Mouse (Mus musculus) liver, adult 2 months (tissue): Measurements from ENCODE around the gene Fasn. TPM values are rescaled to one million over a fixed set of nuclear protein-coding genes. Genes with fewer than 3 reads are reported as not detected.
A peak's percentile ranks its signal among the peaks of the same experiment; 100 is the strongest.
"Not testable (repeated sequence)": the region's sequence is repeated elsewhere in the genome, so short reads cannot be mapped to it uniquely, and the experiment has no call there.

ENCODE experiments used
- DNase-seq: peaks from one replicate; pipeline ENCODE4 v3.0.0-alpha.2; 2011; ENCODE audit warnings: low read depth, low spot score; ENCODE audit errors: extremely low read depth
- H3K27ac ChIP-seq: fragments of 200-500 bp; replicated peaks from 2 replicates; pipeline ENCODE4 v1.5.1; 2012; ENCODE audit warnings: low read depth, mild to moderate bottlenecking, control low read depth, inconsistent platforms, low read length; ENCODE audit not compliant: insufficient read depth
- H3K27me3 ChIP-seq: fragments of 200-500 bp; 2 replicates; pipeline ENCODE4 v1.6.1; 2012; ENCODE audit warnings: mild to moderate bottlenecking, moderate library complexity, low read length, inconsistent platforms; ENCODE audit not compliant: control insufficient read depth, insufficient read depth
- H3K36me3 ChIP-seq: fragments of 200-500 bp; 2 replicates; pipeline ENCODE4 v1.6.1; 2012; ENCODE audit warnings: low read length, inconsistent platforms; ENCODE audit not compliant: control insufficient read depth, insufficient read depth
- H3K4me1 ChIP-seq: fragments of 200-500 bp; 2 replicates; pipeline ENCODE4 v1.6.1; 2011; ENCODE audit warnings: low read length; ENCODE audit not compliant: control insufficient read depth, insufficient read depth
- H3K4me3 ChIP-seq: fragments of 200-500 bp; 2 replicates; pipeline ENCODE4 v1.5.1; 2011; ENCODE audit warnings: low read depth, mild to moderate bottlenecking, control low read depth, low read length, moderate library complexity; ENCODE audit not compliant: insufficient read depth
- H3K79me2 ChIP-seq: fragments of 200-500 bp; 2 replicates; pipeline ENCODE4 v1.6.1; 2012; ENCODE audit warnings: inconsistent platforms, mild to moderate bottlenecking, low read length, moderate library complexity; ENCODE audit not compliant: control insufficient read depth, insufficient read depth
- H3K9ac ChIP-seq: fragments of 200-500 bp; 2 replicates; pipeline ENCODE4 v1.6.1; 2012; ENCODE audit warnings: low read depth, mild to moderate bottlenecking, control low read depth, inconsistent platforms, low read length
- CTCF ChIP-seq: fragments of 200-500 bp; IDR thresholded peaks from 2 replicates; pipeline ENCODE4 v1.5.1; 2011; ENCODE audit warnings: low read depth, low read length, control low read depth
- POLR2A ChIP-seq: fragments of 200-500 bp; IDR thresholded peaks from 2 replicates; pipeline ENCODE4 v1.6.1; 2011; ENCODE audit warnings: low read length, control low read depth; ENCODE audit not compliant: insufficient read depth; ENCODE audit errors: extremely low read depth
- WGBS: fragments of 180-500 bp; shearing (Covaris S2); methylation state at CpG from one replicate; pipeline ENCODE4 v1.1.7; 2018; 5-methylcytosine and 5-hydroxymethylcytosine counted together
- polyA plus RNA-seq: library from polyadenylated mRNA; depleted of rRNA; stranded (reverse); fragments of >200 nt; gene quantifications from 2 replicates; pipeline ENCODE4 v1.2.3, GENCODE M21; 2012; rRNA removed
- total RNA-seq: library from RNA; depleted of rRNA; stranded (reverse); fragments of >200 nt; gene quantifications from 2 replicates; pipeline ENCODE4 v1.2.3, GENCODE M21; 2014; rRNA removed

Fasn gene
- total RNA-seq (198 and 203 TPM in 2 replicates), polyA plus RNA-seq (639 and 935 TPM in 2 replicates)

GRCm38 (mm10) chr11:120823956-120824786 lies at the start of gene Fasn:
TSS of gene Fasn (minus strand) at chr11:120824547.
- DNase-seq, result peak; percentile 79
- H3K27me3 ChIP-seq, result no peaks in the 10 kb centered on the region
- whole genome bisulfite sequencing, result under 1% methylated on average over 109 of the region's 109 CpGs
- H3K4me3 ChIP-seq, result peak within 1 kb of the TSS; percentile 96
- peak within 1 kb of the TSS; percentile 94 for H3K9ac ChIP-seq
- H3K27ac ChIP-seq, result peak within 1 kb of the TSS; percentile 89
- H3K79me2 ChIP-seq, result peaks cover 19% of the 10 kb centered on the region
- TF ChIP-seq CTCF, result peak; percentile 57
- peak; percentile 99 for TF ChIP-seq POLR2A
- H3K4me1 ChIP-seq, result peaks cover 31% of the 10 kb centered on the region
- peaks cover 15% of the 10 kb centered on the region for H3K36me3 ChIP-seq

GRCm38 (mm10) chr11:120873206-120873605 lies 48.9 kb upstream of the Fasn start:
- no peaks in the 10 kb centered on the region for H3K27me3 ChIP-seq
- no peaks in the 10 kb centered on the region for H3K79me2 ChIP-seq
- H3K36me3 ChIP-seq, result no peaks in the 10 kb centered on the region
- H3K4me1 ChIP-seq, result no peaks in the 10 kb centered on the region
- no peak overlapping the region for H3K4me3 ChIP-seq
- TF ChIP-seq POLR2A (no peak), CTCF (no peak)
- DNase-seq, result peak; percentile 27
- WGBS, result 83% methylated on average over 6 of the region's 6 CpGs
- no peak overlapping the region for H3K9ac ChIP-seq
- H3K27ac ChIP-seq, result no peak overlapping the region

- TF ChIP-seq POLR2A, result no peak
- no peak for TF ChIP-seq CTCF
- WGBS, result 90% methylated on average over 9 of the region's 9 CpGs
- H3K27me3 ChIP-seq, result no peaks in the 10 kb centered on the region
- H3K79me2 ChIP-seq, result no peaks in the 10 kb centered on the region
- no peaks in the 10 kb centered on the region for H3K36me3 ChIP-seq
- no peaks in the 10 kb centered on the region for H3K4me1 ChIP-seq
- H3K4me3 ChIP-seq, result no peak overlapping the region
- no peak overlapping the region for H3K27ac ChIP-seq
- H3K9ac ChIP-seq, result no peak overlapping the region
- DNase-seq, result no peak
Observed at GRCm38 (mm10) chr11:120871521-120871920, 47.2 kb upstream of the Fasn start.

- no peaks in the 10 kb centered on the region for H3K27me3 ChIP-seq
- H3K4me1 ChIP-seq, result no peaks in the 10 kb centered on the region
- H3K9ac ChIP-seq, result no peak overlapping the region
- no peaks in the 10 kb centered on the region for H3K36me3 ChIP-seq
- no peak for TF ChIP-seq CTCF
- TF ChIP-seq POLR2A, result no peak
- H3K4me3 ChIP-seq, result no peak overlapping the region
- DNase-seq, result peak; percentile 64
- WGBS, result 84% methylated on average over 1 of the region's 1 CpGs
- H3K27ac ChIP-seq, result no peak overlapping the region
- no peaks in the 10 kb centered on the region for H3K79me2 ChIP-seq
Observed at GRCm38 (mm10) chr11:120865816-120866215, 41.5 kb upstream of the Fasn start.

GRCm38 (mm10) chr11:120862819-120863218 lies 38.5 kb upstream of the Fasn start:
- DNase-seq, result no peak
- H3K27me3 ChIP-seq, result no peaks in the 10 kb centered on the region
- no peaks in the 10 kb centered on the region for H3K4me1 ChIP-seq
- H3K36me3 ChIP-seq, result no peaks in the 10 kb centered on the region
- no peaks in the 10 kb centered on the region for H3K79me2 ChIP-seq
- WGBS, result 92% methylated on average over 10 of the region's 10 CpGs
- TF ChIP-seq CTCF (no peak), POLR2A (no peak)
- H3K27ac ChIP-seq, result no peak overlapping the region
- no peak overlapping the region for H3K9ac ChIP-seq
- no peak overlapping the region for H3K4me3 ChIP-seq

GRCm38 (mm10) chr11:120855938-120856337 lies 31.6 kb upstream of the Fasn start:
- not testable (repeated sequence) for H3K27me3 ChIP-seq, H3K36me3 ChIP-seq, H3K79me2 ChIP-seq, DNase-seq, H3K27ac ChIP-seq, H3K4me3 ChIP-seq, H3K9ac ChIP-seq
- WGBS, result 100% methylated on average over 3 of the region's 3 CpGs
- peaks cover 11% of the 10 kb centered on the region for H3K4me1 ChIP-seq
